Mouse (Mus musculus) kidney, adult 9 months (tissue): ENCODE measurements around the gene Ccl21a.
"Not testable (repeated sequence)": the region's sequence is repeated elsewhere in the genome, so short reads cannot be mapped to it uniquely, and the experiment has no call there.

Experiments
- DNase-seq: peaks from one replicate; pipeline ENCODE4 v3.0.0; 2022

Gene Ccl21a

GRCm38 (mm10) chr4:42773893-42774292 is at the start of gene Ccl21a:
Gene Ccl21a (minus strand): TSS chr4:42773993.
- DNase-seq = not testable (repeated sequence)

- not testable (repeated sequence) for DNase-seq
These were observed 17.3 kb downstream of the Ccl21a start, which contains the start of gene Ccl19 for GRCm38 (mm10) chr4:42756477-42756876. Gene Ccl19 (minus strand): TSS chr4:42756577.

- not testable (repeated sequence) for DNase-seq
These were observed 38.5 kb downstream of the Ccl21a start, which contains the start of gene 4930578G10Rik for GRCm38 (mm10) chr4:42735245-42735644. Gene 4930578G10Rik (plus strand): TSS chr4:42735545.
